Mouse (Mus musculus) inflammation-experienced regulatory T-cells, adult 6 months (primary cell): ENCODE measurements around the gene Zfp316. TPM values are rescaled to one million over a fixed set of nuclear protein-coding genes. Genes with fewer than 3 reads are reported as not detected.

ENCODE experiments used
- ATAC-seq: one replicate; pipeline ENCODE4 v1.8.0; 2017
- polyA plus RNA-seq, 3 experiments: library from polyadenylated mRNA; unstranded; fragments of 100-300 nt; shearing (Covaris generic); gene quantifications; one replicate each; pipeline ENCODE4 v1.2.1; 2017

Gene Zfp316
- polyA plus RNA-seq: under 1 TPM; 0.16 to 0.40 (median 0.34) TPM

DNA sequence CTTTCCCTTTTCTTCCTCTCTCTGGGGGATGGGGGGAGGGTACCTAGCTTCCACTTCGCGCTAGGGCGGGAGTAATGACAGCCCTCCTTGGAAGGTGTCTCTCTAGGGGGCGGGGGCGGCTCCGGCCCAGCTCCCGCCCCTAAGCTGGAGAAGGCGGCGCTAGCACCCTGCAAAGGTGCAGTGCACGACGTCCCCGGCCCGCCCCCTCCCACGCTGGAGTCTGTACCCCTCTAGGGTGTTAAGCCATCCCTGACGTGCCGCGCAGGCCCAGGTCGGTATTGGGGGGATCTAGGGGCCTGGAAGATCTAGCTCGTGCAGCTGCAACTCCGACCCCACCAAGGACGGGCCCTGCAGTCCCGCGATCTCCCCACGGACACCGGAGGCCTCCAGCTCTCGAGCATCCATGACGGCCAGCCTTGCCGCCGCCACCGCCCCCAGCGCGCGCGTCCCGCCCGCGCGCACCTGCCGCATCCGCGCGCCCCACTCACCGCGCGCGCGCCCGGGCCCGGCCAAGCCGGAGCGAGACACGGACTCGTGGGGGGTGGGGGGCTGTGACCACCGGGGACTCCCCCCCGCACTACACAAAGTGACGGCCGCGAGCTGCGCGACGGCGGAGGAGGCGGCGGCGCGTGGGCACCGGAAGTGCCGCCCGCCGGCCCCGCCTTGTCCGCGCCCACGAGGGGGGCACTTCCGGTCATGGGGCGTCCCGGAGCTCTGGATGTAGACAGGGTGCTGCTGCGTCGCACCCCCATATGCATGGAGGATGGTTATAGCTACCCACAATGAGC, at the start of gene Zfp316:
TSS of gene Zfp316 (minus strand) at position 660 of the 788 bp plus-strand sequence.
- peak; percentile 60 for ATAC-seq

DNA sequence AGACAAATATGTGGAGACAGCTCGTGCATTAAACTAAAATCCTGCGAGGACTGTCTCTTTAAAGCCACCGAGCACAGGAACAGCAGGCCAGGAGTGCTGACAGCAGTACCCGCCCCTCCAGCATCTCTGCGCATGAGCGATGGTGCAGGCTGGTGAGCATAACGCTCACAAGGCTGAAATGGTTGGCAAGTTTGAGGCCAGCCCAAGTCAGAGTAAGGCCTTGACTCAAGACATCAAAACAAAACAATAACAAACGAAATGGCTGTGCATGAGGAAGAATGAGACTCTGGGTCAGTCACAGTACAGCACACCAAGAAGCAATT, 47.4 kb upstream of the Zfp316 start:
- no peak for ATAC-seq

DNA sequence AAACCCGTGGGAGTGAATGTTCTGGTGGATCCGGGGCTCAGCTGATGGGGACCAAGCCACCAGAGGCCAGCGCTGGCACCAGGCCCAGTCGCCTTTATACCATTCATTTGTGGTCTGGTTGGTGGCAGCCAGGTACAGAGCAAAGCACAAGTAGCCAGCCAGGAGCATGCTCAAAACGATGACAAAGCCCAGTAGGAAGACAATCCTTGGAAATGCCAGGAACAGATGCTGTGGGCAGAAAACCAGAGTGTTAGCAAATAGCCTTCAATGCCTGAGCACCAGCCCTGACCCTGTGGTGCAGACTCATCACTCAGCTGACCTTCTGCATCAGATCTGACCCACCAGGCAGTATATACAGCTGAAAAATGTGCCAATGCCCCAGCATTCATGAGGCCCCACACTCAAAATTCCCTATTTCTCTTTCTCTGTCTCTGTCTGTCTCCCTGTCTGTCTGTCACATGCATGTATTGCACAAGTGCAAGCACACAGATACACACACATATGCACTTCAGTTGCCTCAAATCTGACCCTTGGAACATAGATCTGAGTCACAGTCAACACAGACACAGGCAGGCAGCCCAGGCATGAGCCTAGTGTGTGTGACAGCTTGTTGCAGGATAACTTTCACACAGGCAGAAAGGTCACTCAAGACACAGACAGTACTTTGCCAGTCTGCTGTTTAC, 46.9 kb upstream of the Zfp316 start:
- no peak for ATAC-seq

DNA sequence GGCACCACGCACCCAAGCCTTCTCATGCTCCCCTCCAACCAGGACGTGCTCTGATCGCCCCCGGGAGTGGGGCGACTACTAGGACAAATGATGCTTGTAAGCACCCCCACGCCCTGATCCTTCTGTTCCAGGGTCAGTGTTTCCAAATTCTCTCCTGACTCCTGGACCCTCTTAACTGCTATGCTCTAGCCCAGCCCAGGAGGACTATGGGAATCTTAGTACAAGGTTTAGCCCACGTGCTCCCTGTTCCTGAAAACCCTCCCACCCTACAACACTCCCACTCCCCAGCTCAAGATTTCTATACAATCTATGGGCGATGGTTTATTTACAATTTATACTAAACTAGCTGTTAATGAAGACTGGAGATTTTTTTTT, 45.7 kb upstream of the Zfp316 start:
- peak; percentile 3 for ATAC-seq

- peak; percentile 88 for ATAC-seq
Observed at GRCm38 (mm10) chr5:143314730-143315513, 45.1 kb upstream of the Zfp316 start, which contains the start of gene E130309D02Rik. TSS of gene E130309D02Rik (minus strand) at chr5:143315360.

GRCm38 (mm10) chr5:143314183-143314729, 44.4 kb upstream of the Zfp316 start:
- ATAC-seq: no peak

DNA sequence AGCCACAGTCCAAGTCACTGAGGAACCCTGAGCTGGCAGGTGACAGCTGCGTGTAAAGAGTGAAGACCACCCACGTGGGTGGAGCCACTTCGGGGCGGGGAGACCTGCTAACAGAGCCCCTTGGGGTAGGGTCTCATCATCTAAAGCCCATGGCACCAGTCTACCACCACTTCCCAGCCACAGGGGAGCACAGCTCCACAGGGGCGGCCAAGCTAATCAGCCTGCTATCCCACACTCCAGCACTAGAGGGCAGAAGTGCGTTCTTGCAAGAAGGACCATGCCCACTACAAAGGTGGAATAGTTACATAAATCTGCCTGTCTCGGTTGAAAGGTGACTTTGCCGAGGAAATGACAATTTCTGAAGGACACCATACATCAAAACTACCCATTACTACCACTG, 42.1 kb upstream of the Zfp316 start:
- no peak for ATAC-seq

DNA sequence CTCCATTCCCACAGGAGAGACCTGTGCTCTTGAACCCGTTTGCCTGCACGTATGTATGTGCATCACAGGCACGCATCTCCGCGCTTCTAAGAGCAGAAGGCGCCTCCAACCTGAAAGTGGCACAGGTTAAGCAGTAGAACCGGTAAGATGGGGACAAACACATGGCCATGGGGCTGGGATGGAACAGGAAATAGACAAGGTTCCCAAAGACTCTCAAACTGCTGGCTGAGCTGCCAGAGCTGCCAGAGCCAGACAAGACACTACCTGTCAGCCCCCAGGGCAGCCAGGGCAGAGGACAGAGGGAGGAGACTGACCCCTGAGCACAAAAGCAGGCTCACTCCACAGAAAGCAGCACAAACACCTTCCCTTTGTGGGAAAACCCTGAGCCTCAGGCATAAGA, 40.1 kb upstream of the Zfp316 start:
- ATAC-seq: no peak

DNA sequence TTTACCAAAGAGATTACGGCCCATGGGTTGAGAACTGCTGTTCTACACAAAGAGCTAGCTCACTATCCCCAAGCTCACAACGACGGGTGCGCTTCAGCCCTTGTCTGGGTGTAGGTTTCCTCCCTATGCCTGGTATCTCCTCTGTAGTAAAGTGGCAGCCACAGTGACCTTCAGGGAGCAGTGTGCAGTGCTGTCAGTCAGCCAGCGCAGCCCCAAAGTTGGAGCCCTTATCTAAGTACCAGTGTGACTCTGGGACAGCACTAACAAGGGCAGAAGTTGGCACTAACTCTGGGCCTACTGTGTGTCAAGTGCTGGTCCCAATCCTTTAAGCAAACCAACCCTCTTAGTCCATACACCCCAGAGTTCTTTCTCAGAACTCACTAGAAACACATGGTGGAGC, 39.0 kb upstream of the Zfp316 start:
- no peak for ATAC-seq

- ATAC-seq: no peak
Observed at GRCm38 (mm10) chr5:143304251-143304650, 34.4 kb upstream of the Zfp316 start.

DNA sequence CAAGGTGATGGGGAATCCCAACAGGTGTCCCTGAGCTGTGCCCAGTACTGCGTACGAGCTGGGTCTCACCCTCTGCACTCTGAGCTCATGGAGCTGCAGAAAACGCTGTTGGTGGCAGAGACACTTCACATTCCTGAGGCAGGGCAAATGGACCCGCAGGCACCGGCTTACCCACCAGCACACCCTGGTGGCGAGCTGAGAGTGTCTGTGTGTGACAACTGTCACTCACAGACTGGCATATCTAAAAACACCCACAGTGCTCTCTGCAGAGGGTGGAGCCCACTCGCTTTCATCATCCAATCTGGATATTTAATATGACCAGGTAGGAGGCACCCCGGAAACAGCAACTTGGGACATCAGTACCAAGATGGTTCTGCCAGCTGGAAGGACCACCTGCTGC, 31.5 kb upstream of the Zfp316 start:
- ATAC-seq: no peak

GRCm38 (mm10) chr5:143299686-143300085, 29.9 kb upstream of the Zfp316 start:
- ATAC-seq: no peak

- no peak for ATAC-seq
Observed at GRCm38 (mm10) chr5:143298391-143298790, 28.6 kb upstream of the Zfp316 start.

- ATAC-seq: no peak
Observed at GRCm38 (mm10) chr5:143297986-143298385, 28.2 kb upstream of the Zfp316 start.

- no peak for ATAC-seq
Observed at GRCm38 (mm10) chr5:143295330-143295729, 25.5 kb upstream of the Zfp316 start.

- ATAC-seq: no peak
Observed at GRCm38 (mm10) chr5:143294862-143295261, 25.0 kb upstream of the Zfp316 start.

- no peak for ATAC-seq
Observed at GRCm38 (mm10) chr5:143293404-143293803, 23.6 kb upstream of the Zfp316 start, which contains the start of gene Zfp853. TSS of gene Zfp853 (minus strand) at chr5:143293623.

DNA sequence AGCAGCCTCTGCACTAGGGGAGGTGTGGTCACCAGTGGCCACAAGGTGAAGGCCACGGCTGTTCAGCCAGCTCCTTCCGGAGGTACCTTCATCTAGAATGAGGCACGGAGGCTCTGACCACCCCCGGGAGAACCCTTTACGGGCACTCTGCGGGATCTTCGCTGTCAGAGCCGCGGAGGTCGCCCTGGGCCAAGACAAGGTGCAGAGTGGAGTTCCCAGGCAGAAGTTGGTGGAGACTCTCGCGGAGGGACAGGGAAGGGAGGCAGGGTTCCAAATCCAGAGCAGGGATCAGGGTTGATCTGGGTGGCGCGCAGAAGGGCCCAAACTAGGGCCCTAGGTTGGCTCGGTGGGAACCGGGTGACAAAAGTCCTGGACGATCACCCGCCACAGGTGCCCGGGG, 23.1 kb upstream of the Zfp316 start:
- ATAC-seq: no peak

- ATAC-seq: no peak
Observed at GRCm38 (mm10) chr5:143289299-143289698, 19.5 kb upstream of the Zfp316 start.

- ATAC-seq: no peak
Observed at GRCm38 (mm10) chr5:143288378-143288911, 18.6 kb upstream of the Zfp316 start.

- peak; percentile 50 for ATAC-seq
Observed at GRCm38 (mm10) chr5:143287774-143288328, 18.0 kb upstream of the Zfp316 start.

DNA sequence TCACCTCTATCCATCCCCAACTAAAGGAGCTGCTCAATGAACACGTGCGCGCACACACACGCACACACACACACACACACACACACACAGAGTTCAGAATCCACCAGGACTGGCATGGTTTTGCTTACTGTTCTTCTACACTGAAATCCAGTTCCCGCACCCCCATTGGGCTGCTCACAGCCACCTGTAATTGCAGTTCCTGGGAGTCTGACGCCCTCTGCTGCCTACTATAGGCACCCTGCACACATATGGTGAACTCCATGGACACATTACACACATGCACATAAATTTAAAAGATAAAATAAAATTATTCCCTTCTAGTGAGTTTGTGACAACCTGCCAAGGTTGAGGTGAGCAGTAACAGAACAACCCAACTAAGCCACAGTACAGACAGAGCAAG, 14.9 kb upstream of the Zfp316 start:
- no peak for ATAC-seq
